Mouse (Mus musculus): ENCODE data around the gene Pacsin1.

DNA sequence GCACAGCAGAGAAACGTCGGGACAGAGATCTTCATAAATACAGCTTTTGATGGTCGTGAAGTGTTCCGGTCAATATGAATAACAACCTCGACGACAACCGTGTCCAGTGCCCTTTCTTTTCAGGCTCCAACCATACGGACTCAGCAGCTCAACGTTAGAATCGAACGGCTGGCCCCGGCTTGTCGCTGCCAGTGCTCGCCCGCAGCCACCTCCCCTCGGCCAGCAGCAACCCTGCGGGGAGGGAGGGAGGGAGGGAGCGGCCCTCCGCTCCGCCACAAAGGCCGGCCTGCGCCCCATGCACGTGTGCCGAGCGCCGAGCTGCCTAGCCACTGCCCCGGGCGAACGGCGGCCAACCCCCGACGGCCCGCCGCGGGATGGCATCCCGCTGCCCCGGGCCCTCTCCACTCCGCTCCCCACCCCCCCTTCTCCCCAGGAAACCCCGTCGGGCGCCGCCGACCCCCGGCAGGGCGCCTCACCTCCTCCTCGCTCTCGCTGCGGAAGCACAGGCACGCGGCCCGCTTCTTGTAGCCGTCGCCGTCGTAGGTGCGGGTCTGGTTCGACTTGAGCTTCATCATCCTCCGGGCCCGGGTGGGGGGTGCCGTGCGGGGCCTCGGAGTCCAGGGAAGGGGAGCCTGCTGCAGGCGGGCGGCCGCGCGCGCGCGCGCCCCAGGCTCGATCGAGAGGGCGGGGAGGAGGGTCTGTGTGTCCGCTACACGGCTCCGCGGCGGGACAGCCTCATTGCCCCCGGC, 32.5 kb upstream of the Pacsin1 start:
- TF ChIP-seq CTCF (IDR thresholded peaks at IDR 0.05; ENCODE audit: low read depth, low read length) (no peak), POLR2A (IDR thresholded peaks at IDR 0.05; ENCODE audit: extremely low read depth, insufficient read depth, low read length) (no peak)
